Mouse (Mus musculus) brain, embryonic 14.5 days (tissue): ENCODE results near the gene Mbd4.
A peak's percentile ranks its signal among the peaks of the same experiment; 100 is the strongest.

Experiments used
- CTCF ChIP-seq: fragments of 200-500 bp; IDR thresholded peaks from 2 replicates; pipeline ENCODE4 v1.5.1; 2012; ENCODE audit warnings: inconsistent platforms, mild to moderate bottlenecking, moderate library complexity, borderline replicate concordance; ENCODE audit not compliant: insufficient read depth, insufficient read length; ENCODE audit errors: extremely low read depth
- POLR2A ChIP-seq: fragments of 200-500 bp; IDR thresholded peaks from 2 replicates; pipeline ENCODE4 v1.6.1; 2012; ENCODE audit warnings: mild to moderate bottlenecking, inconsistent platforms, borderline replicate concordance; ENCODE audit not compliant: poor library complexity, insufficient read depth, insufficient read length, severe bottlenecking; ENCODE audit errors: extremely low read depth

DNA sequence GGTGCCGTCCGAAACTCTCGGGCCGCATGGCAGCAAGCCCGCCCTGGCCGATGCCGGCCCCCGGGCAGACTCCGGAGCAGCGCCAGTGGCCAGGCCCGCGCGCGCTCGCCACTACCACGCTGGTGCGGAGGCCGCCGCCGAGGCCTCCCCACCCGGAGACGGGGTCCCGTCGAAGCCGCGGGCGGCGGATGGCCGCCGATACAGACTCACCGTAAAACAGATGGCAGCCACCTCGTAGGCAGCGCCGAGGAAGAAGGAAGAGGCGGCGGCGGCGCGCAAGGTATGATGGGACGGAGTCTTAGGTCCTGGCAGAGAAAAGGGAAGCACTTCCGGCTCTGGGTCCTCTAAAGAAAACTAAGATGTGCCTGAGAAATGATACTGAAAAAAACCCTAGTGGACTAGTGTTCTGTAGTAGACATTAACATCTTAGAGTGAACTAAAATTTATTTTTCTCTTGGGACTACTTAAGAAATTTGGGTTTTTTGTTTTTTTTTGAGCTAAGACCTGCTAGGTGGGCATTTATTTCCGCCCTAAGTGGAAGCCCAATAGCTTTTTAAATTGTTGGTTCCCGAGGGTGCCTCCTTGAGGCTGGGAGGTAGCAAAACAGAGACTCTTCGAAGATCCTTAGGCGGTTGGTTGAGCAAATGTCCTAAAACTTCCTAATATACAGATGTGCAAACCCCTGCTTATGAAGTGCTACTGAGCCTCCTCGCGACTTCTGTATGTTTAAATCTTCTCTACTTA is 44.5 kb downstream of the Mbd4 start, which contains the start of gene Rpl32:
- TF ChIP-seq CTCF (peak; percentile 47; the same call in 1 of the 2 replicates), POLR2A (peak; percentile 74; the same call in 1 of the 2 replicates)
